Mouse (Mus musculus) kidney, adult 10 weeks (tissue): ENCODE results near the gene Cd3g. TPM values are rescaled to one million over a fixed set of nuclear protein-coding genes. Genes with fewer than 3 reads are reported as not detected.

Source experiments
- polyA plus RNA-seq: library from polyadenylated mRNA; stranded (reverse); fragments of 350-450 nt; fragmentation: Illumina TruSeq; extraction: RNeasy Lipid Tissue Mini Kit (QIAGEN cat#74804); gene quantifications from one replicate; pipeline ENCODE4 v1.2.3, GENCODE M21; 2014; ENCODE audit warnings: low read depth, low replicate concordance

Cd3g gene
- polyA plus RNA-seq = 0.77 TPM

DNA sequence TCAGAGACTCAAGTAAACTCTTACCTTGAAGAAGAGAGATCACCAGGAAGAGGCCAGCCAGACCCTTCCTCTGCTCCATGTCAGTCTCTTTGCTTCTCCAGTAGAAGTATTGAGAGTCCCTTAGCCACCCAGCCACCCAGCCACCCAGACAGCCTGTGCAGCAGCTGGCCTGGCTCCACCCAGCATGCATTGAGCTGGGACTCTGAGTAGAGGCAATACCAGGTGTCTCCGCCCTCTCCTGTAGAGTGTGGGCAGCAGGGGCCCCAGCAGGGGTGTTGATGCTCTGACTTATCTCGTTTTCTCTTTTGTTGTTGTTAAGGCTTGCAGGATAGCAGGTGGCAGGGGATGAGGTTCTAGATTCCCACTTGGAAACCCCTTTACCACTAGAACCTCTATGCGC lies at the start of gene Cd3g:
TSS of gene Cd3g (minus strand) at position 190 of the 400 bp plus-strand sequence.

DNA sequence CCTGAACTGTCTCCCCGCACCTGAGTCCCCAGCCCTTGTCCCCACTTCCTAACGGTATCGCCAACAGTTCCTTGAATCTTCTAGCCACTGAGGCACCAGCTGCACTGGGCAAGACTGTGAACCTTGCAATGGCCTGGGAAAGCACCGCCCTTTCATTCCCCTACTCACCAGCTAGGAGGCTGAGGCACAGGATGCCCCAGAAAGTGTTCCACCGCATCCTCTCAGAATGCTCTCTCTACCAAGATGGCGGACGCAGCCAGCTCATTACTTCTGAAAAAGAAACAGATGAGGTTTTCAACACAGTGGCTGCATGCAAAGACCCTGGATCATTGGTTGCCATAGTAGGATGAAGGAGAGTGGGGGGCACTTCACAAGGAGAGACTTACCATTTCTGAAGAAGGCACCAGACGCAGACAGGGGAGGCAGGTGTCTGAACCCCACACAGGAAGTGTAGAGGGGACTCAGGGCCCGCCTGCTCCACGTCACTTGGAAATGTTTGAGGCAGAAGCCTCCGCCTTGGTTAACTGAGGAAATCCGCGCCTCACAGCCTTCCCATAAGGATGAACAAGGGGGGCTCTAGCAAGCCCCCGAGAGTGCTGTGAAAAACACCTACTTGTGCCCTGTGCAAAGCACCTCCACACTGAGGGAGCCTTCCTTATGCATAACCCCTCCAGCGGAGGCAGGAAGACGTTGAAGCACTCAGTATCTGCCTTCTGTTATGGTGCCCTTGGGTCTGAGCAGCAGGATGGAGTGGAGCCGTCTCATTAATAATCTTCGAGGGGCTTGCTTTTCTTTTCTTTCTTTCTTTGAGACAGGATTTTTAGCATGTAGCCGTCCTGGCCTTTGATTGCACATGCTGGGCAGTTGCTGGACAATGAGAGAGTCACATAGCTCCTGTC lies 29.2 kb upstream of the Cd3g start, which contains the start of gene Cd3e:
TSS of gene Cd3e (minus strand) at position 448 of the 899 bp plus-strand sequence.

DNA sequence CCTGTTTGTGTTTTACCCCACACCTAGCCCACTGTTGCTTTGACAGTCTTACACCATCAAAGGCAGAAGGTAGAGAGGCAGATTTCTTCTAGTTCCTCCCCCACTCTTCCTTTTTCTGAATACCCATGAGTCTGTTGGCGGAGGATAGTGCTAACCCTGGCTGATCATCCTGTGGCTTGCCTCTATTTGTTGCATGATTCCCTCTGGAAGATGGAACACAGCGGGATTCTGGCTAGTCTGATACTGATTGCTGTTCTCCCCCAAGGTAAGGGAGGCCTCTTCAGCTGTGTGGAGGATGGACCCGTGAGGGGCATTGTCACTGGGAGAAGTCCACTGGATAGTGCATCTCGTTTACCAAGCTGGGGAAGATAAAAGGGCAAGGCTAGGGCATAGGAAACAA lies 1.4 kb upstream of the Cd3g start, which contains the start of gene Cd3d:
TSS of gene Cd3d (plus strand) at position 111 of the 400 bp plus-strand sequence.

DNA sequence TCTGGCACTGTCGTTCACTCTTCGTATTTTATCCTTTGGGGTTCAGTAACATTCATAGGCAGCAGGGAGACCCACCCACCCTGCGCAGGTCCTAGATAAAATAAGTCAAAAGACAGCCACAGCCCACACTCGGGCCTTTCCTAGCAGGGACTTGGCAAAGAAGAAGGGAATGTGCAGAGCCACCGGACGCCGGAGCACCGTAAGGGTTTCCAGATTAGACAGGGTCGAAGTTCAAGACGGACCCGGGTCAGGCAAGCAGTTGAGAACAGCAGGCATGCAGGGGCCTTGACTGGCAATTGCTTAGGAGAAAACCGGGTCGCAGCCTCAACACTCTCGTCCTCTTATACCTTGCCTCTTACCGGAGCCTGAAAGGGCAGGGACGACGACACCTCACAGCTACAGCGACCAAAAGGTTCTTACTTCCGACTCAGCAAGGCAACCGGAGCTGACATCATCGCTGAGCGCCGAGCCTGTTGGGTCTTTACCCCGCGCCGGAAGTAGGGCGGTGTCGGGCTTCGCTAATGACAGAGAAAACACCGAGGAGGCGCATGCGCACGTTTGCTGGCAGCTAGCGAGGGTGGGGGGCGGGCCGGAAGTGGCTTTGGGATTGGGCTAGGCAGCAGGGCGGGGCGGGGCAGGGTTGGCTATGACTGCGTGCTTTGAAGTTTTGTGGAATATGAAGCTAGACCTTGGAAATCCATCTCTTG lies 15.0 kb downstream of the Cd3g start, which contains the start of gene Ube4a:
TSS of gene Ube4a (minus strand) at position 475 of the 707 bp plus-strand sequence.

DNA sequence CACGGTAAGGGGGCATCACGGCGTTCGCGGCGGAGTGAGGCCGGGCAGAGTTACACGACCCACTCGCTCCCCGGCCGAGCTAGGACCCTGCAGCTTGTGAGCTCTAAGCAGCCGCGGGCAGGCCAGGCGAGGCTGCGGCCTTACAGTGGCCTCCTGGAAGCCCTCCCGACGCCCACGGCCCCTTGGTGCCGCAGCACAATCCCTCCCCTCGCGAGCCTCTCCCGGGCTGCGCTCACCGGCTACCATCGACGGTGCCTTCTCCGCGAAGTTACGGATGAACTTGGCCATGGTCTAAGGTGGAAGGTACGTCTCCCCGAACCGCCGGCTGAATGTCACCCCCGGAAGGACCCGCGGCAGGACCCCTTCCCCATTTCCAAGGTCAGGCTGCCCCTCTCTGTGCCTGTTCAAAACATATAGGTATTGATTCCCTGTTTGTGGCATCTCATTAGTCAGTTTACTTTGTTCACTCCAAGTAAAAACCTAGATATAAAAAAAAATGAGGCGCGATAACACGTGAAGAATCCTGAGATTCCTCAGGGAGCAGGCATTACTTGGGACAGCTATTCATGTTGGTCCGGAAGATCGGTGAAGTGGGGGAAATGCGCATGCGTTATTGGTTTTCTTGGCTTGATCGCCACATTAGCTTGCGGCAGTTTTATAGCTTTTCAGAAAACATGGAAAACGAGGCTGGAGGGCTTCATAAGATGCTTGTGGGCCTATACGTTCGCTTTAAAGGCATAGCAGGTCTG lies 59.7 kb downstream of the Cd3g start, which contains the start of gene Atp5l:
TSS of gene Atp5l (minus strand) at position 369 of the 749 bp plus-strand sequence.

Other genes with a start within 250 kb of the Cd3g start
- 0.89 TPM for gene Phldb1, start 245.2 kb downstream of the Cd3g start, polyA plus RNA-seq
- 269 TPM for gene Arcn1, start 212.6 kb downstream of the Cd3g start, polyA plus RNA-seq
- 17.3 TPM for gene Ift46, start 212.5 kb downstream of the Cd3g start, polyA plus RNA-seq
- 3.2 TPM for gene Tmem25, start 181.1 kb downstream of the Cd3g start, polyA plus RNA-seq
- gene Ttc36, start 177.4 kb downstream of the Cd3g start, polyA plus RNA-seq = 18.3 TPM
- gene Kmt2a, start 99.1 kb downstream of the Cd3g start, polyA plus RNA-seq = 12.2 TPM
- 1,015 TPM for gene Atp5l, start 59.7 kb downstream of the Cd3g start, polyA plus RNA-seq
- 90.9 TPM for gene Ube4a, start 14.8 kb downstream of the Cd3g start, polyA plus RNA-seq
- not detected for gene Cd3d, start 1.4 kb upstream of the Cd3g start, polyA plus RNA-seq
- not detected for gene Cd3e, start 29.2 kb upstream of the Cd3g start, polyA plus RNA-seq
- gene Mpzl2, start 59.4 kb upstream of the Cd3g start, polyA plus RNA-seq = 34.9 TPM
- gene Mpzl3, start 74.8 kb upstream of the Cd3g start, polyA plus RNA-seq = 9.3 TPM
- gene Jaml, start 98.8 kb upstream of the Cd3g start, polyA plus RNA-seq = 0.85 TPM
- gene Scn2b, start 137.4 kb upstream of the Cd3g start, polyA plus RNA-seq = 0.32 TPM
- 12.0 TPM for gene Scn4b, start 158.0 kb upstream of the Cd3g start, polyA plus RNA-seq
- 1.1 TPM for gene BC049352, start 201.6 kb upstream of the Cd3g start, polyA plus RNA-seq
- gene Tmprss4, start 223.7 kb upstream of the Cd3g start, polyA plus RNA-seq = not detected